Mouse (Mus musculus): ENCODE results near the gene Naa40. TPM values are rescaled to one million over a fixed set of nuclear protein-coding genes. Genes with fewer than 3 reads are reported as not detected.

The Naa40 gene
- 10 to 100 TPM; 18.6 to 25.6 TPM for total RNA-seq (2021)
- long read RNA-seq, experiment 1, partial matches to known transcripts: 0 of 8 reads
- long read RNA-seq, experiment 1, other reads (novel, unspliced or antisense): 5 of 8 reads
- long read RNA-seq, experiment 2, transcript Naa40-201 (8 exons, 3,231 nt): major isoform, 5 of 8 reads
- long read RNA-seq, experiment 2, partial matches to known transcripts: 0 of 8 reads
- long read RNA-seq, experiment 2, other reads (novel, unspliced or antisense): 3 of 8 reads

DNA sequence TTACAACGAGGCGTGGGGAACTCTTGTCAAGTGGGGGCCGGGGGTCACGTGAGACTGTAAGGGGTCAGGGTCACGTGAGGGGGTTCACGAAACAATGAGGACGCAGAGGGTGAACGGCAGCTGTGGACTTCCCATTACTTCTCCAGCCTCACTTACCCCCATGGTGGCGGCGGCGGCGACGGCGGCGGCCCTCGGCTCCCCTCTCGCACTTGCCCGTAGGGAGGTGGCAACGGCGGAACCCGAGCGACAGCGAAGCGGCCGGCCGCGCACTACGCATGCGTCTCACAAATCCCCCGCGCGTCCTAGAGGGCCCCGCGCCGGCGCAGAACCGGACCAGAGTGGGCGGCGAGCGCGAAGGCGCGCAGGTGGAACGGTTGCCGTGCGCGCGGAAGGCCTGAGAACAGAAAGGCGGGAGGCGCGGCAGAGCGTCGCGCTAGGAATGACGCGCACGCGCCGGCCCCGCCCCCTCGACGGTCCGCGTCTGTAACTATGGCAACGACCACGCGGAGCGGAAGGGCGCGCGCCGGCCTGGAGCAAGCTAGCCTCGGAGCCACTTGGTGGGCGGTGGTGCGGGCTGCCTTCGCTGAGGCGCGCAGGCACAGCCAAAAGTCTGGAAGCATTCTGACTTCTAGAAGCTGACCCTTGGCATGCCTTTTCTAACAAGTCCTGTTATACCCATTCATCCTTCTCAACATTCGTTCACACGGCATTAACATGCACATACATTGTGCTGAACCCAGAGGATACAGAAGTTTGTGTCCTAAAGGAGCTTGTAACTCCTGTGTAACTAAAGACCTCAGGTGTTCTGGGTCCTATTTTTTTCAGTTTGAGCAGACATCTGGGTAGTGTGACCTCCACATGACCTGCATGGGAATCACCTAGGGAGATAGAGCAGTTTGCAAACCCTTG is at the start of gene Naa40:
Naa40 (minus strand) TSS at position 402 of the 909 bp plus-strand sequence.
- DNase-seq: peak; percentile 94 to 96

DNA sequence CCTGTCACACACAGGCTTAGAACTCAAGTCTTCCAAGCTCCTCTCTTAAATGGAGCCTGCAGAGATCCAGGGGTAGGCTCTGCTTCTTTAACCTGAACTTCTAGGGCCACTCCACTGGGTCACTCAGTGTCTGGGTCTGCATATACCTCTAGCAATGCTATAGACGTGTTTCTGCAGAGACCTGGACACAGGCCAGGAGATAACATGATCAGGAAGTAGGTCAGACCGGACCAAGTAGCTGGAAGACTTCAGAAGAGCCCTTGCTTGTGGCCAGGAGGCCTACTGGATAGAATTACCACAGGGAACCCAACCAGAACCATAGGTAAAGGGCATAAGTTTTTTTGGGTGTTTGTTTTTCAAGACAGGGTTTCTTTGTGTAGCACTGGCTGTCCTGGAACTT is 48.8 kb upstream of the Naa40 start:
- DNase-seq: no peak

DNA sequence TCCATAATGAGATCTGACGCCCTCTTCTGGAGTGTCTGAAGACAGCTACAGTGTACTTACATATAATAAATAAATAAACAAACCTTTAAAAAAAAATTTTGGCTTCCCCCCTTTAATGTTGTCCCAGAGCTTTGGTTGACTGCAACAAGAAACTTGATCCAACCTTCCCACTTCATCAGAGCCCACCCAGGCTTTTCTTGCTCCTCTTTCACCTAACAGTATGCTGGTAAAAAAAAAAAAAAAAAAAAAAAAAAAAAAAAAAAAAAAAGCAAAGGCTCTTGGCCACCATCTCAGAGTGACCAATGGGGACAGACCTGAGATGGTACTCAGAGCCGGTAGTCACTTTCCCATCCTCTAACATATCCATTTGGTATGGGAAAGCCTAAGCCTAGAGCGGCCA is 47.3 kb upstream of the Naa40 start:
- DNase-seq: no peak

DNA sequence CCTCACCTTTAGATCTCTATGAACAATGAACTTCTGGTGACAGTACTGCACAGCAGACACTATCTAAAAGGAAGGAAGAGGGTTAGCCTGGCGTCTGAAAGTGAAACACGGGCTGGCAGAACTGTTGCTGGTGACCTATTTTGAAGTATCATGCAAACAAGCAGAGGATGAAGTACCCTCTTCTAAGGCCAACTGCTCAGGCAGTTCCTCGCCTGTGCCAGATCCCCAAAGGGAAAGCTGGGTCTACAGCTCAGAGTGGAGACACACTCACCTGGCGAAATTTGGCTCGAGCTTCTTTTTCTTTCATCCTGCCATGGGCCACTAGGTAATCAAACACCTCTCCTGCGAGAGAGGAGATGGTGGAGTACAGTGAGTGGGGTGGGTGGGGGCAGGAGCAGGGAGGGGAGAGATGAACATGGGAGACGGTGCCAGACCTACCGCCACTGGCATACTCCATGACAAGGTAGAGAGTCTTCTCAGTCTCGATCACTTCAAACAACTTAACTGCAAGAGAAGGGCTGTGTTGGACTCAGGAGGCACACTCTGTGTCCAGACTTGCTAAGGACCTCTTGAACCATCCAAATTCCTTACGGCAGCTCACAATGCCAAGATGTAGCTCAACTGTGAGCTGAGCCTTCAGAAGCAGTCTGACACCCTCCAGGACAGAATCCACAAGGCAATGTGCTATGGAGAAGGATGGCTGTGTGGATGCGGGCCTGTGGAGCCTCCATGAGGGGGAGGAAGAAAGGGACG is 45.8 kb upstream of the Naa40 start:
- no peak for DNase-seq

DNA sequence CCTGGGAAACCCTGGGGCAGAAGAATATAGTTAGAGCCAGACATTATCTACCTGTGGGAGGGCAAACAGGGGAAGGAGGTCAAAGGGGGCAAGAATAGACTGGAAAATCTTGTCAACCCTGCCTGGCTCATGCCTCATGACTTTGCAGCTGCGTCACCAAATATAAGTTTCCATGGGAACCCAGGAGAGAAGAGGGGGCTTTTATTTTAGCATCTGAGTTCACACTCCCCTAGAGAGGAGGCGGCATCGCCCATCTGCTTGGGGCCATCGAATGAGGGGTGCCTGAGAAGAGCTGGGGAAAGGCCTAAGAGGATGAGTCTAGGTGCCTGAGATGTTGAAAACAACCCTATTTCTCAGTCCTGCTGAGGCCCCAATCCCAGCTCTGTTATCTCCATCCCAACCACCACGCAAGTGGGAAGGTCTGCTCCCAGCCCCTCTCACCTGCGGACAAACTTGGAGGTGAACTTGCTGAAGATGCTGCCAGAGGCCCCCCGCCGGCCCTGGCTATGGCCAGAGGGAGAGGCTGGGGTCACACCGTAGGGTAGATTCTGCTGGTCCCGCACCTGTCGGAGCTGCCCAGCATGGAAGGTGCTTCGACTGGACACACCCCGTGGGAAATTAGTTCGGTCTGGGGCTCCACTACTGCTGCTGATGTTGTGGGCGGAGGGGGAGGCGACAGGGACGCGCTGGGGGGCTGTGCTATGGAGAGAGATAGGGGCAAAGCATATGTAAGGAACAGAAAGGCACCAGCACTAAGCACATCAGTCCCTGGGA is 39.8 kb upstream of the Naa40 start:
- no peak for DNase-seq

DNA sequence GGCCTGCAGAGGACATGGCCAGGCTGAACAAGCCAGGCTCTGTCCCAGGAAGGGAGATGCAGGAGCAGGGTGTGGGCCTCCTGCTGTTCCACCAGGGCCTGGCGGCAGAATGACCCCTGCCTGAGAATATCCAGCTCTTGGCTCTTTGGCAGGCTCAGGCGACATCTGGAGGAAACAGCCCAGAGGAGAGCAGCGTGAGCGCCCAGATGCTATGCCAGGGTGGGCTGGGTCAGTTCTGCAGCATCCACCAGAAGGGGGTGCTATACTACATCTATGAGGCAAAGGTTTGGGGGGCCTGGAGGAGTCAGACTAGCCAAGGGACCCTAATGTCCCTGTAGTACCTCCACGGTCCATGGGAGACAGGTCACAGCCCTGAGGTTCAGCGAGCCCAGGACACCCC is 38.1 kb upstream of the Naa40 start:
- DNase-seq: peak; percentile 31 to 60

DNA sequence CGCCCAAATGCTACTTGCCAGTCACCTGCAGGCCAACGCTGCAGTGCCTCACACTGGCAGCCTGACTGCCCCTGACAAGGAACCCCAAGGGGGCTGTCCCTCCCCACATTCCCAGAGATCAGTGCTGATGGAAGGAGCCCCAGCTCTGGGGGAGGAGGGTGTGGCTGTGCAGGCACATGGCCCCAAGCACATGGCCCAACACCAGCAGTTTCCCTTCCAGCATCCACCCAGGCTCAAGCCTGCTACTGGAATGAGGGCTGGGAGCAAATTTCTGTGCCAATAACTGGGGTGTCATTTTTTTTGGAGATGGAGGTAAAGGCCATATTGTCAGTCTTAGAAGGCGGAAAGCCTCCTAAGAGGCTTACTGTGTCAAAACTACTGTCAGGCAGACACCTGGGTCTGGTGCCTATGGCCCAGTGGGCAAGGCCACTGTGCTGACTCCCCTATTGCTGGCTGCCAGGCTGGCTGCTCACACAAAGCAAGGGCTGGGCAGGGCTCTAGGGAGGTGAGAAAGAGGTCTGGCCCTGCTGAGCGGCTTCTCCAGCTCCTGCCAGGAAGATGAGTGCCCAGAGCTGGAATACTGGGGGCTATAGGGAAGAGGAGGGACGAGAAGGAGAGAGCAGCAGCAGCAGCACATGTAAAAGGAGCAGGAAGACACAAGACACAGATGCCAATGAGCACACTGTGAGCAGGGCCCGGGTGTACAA is 37.4 kb upstream of the Naa40 start:
- no peak for DNase-seq

DNA sequence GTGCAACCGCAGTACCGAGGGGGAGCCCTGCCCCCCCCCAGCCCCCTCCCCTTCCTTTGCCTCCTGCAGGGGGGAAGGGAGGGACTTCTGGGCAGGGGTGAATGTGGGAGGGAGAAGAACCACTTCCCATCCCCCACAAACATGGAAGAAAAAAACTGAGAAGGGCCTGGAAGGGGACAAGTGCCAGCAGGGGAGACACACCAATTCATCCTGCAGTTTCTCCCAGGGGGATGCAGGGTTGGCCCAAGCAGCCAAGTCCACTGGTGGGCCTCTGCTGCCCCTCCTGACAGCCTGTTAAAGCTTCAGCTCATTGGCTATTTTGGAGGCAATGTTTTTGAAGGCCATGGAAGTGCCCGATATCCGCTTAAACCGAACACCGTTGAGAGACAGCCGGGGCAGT is 35.8 kb upstream of the Naa40 start:
- no peak for DNase-seq

DNA sequence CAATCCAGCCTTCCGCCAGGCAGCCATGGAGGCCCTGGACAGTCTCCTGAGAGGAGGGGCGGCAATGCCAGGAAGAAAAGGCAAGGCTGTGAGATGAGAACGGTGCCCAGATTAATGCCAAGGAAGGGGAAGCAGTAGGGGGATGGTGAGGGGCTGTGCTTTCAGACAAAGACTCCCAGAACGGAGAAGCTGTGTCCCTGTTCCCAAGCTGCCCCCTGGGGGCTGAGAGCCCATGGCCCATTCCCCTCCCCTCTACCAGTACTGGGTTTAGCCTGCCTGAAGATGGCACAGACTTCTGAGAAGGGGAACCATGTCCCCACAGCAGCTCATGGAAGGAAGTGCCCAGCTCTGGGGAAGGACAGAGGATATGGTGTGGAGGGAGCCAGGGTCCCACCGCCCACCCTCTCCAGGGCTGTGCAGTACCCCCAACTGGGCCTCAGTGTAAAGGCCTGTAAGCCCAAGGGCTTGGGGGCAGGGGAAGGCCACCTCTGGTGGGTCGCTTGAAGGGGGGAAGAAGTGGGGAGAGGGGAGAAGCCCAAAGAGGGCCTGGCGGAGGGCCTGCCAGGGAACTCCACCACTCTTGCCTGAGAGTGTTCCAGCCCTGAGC is 35.2 kb upstream of the Naa40 start:
- DNase-seq: no peak

DNA sequence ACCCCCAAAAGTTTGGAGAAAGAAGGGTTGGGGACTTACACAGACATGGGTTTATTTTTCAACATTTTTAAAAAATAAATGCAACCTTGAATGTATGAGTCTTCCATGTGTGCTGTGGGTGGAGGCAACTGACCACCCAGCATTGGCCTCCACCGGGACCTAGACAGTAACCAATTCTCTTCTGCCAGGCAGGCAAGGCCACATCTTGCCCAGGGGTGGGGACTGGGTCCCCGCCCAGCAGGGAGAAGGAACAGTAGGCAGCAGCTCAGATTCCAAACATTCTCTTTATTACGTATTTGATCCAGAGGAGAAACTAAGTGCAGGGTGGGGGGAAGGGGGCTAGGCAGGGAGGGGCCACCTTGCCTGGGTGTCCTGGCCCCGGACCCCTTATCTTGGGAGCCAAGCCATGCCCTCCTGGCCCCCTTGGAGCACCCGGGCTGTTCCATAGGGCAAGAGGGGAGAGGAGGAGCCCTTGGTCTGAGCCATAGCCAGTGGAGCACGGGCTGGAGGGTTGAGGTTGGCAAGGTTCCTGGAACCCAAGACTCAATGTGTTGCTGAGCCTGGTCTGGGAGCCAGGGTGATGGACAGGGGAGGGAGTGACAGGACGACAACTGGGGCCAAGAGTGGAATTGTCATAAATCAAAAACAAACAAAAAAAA is 34.3 kb upstream of the Naa40 start:
- peak; percentile 65 to 70 for DNase-seq

DNA sequence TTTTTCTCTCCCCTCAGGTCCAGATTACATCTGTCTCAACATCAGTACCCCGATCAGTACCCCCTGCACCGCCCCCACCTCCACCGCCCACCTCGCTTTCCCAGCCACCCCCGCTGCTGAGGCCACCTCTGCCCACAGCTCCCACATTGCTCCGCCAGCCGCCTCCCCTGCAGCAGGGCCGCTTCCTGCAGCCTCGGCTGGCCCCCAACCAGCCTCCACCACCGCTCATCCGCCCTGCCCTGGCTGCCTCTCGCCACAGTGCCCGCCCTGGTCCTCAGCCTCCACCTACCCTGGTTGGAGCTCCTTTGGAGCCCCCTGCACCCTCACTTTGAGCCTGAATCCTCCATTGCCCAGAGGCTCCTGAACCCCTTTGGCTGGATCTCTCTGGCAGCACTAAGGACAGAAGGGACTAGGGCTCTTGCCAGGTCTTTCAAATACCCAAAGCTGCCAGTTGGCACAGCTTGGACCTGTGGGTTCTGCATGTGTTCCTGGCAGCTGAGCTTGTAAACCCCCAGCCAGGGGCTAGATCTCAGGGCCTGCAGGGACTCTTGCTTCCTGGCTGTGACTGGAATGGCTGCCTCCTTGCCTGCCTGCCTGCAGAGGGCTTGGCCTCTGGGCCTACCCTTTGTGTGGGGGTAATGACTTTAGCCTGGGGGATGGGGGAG is 33.5 kb upstream of the Naa40 start:
- DNase-seq: peak; percentile 42 to 52

DNA sequence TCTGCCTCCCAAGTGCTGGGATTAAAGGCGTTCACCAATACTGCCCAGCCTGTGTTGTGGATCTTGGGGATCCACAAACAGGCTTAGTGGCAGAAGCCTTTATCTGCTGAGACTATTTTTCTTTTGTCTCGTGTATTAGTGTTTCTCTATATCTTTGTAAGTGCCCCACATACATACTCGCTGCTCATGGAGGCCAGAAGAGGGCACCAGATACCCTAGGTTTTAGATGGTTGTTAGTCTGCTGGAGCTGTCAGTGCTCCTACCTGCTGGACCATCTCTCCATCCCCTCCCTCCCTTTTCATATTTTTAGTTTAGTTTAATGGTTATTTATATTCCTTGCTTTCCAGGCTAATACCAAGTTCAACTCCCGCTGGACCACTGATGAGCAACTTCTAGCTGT is 32.5 kb upstream of the Naa40 start:
- no peak for DNase-seq

DNA sequence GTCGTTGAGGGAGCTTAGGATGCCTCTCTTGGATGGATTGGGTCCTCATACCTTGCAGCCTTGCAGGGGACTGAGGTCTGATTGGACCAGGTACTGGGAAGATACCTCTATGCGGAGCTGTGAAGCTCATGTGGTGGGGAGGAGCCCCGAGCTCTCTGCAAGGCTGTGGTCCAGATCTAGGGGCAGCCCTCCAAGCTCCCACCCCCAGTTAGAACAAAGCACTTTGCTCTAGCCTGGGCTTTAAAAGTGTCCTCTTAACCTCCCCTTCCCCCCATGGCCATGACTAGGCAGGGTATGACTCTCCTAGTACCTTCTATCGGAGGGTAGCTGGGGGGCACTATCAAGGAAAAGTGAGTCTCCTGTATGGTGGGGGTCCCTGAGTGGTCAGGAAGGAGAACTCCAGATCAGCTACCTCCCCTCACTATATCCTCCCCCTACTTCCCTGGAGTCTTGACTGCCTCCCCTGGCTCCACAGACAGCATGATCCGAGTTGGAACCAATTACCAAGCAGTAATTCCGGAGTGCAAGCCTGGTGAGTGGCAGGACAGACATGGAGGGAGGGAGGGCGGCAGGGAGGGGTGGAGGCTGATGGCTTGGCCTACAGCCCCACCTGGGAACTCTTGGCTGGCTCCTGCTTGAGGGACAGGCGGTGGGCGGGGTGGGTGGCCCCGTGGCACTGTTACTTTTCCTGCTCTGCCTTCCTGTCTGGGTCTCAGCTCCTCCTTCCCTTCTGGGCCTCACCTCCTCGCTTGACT is 28.5 kb upstream of the Naa40 start:
- no peak for DNase-seq

DNA sequence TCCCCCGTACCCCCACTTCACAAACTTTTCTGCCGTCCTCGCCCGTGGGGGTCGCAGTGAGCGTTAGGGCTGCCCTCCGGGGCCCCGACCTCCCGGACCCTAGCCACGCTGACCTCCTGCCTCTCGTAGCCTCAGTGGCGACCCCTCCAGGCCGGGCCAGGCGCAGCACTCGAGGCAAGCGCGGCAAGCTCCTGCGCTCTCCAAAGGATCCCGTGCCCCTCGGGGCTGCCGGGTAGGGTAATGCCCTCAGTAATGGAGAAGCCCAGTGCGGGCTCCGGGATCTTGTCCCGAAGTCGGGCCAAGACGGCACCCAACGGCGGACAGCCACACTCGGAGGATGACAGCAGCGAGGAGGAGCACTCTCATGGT is 27.7 kb upstream of the Naa40 start:
- DNase-seq: peak; percentile 74 to 86

DNA sequence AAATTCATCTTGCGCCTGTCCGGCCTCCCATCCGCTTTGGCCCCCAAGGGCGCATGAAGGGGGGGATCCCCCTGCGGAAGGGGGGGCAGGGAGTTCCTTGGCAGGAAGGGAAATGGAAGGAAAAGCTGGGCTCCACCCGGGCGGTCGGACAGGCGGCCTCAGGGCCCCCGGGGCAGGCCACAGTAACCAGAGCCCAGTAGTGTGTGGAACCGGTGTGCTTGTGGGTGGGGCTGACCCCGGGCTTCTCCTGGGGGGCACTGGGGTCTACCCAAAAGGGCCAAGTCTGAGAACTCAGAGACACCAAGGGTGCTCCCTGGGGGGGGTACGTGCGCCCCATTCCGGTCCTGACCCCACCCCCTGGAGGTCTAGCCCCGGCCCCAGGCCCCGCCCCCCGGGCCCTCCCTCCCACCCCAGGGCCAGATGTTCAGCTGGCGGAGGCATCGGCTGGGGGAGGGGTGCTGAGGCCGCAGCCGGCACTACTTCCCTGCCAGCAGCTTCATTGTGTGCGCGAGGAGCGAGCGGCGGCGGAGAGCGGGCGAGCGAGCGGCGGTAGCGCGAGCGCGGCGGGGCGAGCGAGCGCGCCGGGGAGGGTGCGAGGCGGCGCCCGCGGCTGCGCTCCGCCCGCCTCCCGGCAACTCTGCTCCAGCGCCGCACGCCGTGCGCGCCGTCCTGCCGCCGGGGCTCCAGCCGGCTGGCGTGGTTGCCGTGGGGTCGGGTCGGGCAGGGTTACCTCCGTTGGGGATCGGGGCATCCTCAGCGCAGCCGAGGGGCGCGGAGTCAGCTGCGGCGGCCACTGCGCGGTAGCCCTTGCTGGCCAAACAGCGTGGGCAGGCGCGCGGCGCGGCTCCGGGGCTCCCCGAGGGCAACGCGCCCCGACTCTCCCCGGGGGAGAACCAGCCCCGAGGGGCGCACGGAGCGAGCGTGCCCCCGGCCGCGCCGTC is 27.1 kb upstream of the Naa40 start:
- peak; percentile 85 to 91 for DNase-seq

DNA sequence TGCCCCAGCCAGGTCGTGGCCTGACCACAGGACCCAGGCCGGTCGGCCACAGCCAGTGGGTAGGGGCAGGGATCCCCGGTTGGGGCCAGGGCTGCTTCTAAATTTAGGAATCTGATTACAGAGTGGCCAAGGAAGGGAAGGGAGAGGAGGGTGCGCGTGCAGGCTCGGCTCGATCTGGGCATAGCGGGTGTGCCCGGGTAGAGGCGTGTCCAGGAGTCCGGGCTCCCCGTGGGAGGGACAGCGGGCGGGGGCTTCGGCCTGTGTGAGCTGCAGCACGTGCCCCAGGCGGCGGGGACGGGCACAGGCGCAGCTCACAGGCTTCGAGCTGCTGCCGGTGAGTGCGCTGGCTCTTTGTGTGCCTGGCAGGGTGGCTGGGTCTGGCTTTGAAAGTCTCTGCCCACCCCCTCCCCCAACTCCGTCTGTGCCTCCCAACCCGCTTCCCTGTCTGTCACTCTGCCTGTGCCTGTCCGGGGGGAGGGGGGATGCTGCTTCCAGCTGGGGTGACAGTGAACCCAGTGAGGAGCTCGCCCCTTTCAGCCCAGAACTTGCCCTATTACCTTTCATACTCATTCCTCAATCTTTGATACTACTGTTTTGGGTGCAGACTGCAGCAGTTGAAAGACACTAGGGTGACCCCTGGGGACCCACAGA is 26.2 kb upstream of the Naa40 start, which contains the start of gene Rcor2:
Rcor2 (plus strand) TSS at position 235 of the 651 bp plus-strand sequence.
- DNase-seq: peak; percentile 86 to 88

DNA sequence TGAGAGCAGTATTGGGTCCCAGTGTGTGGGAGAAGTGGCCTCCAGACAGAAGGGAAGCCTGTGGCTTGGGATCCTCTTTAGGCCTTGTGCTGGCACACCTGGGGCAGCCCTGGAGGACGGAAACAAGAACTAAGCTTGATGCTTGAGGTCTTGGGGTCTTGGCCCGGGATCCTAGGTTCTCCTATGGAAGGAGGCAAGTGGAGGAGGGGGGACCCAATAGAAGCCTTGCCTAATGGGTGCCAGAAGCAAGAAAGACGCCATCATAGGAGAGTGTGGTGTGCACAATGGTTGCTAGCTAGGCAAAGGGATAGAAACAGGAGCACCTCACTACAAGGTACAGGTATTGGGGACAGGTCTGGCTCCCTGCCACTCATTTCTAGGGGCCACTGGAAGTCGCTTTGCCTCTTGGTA is 25.4 kb upstream of the Naa40 start:
- no peak for DNase-seq
